Mouse (Mus musculus) MEL (cell line): ENCODE data around the gene Cspg5.

Source experiments
- CHD1 ChIP-seq: IDR thresholded peaks from 2 replicates; pipeline ENCODE4 v1.6.1; 2012; ENCODE audit warnings: low read depth, mild to moderate bottlenecking, inconsistent platforms, low read length, improper control_type of control experiment
- USF2 ChIP-seq, 2 experiments: IDR thresholded peaks; 2 replicates each; pipeline ENCODE4 v1.6.1; 2011 to 2012; ENCODE audit warnings: improper control_type of control experiment in 2 of 2, low read length in 2 of 2, borderline replicate concordance in 1 of 2, inconsistent platforms in 1 of 2, low read depth in 1 of 2, mild to moderate bottlenecking in 1 of 2; ENCODE audit not compliant: insufficient read depth in 1 of 2
- ZMIZ1 ChIP-seq: IDR thresholded peaks from 2 replicates; pipeline ENCODE4 v1.6.1; 2012; ENCODE audit warnings: low read depth, mild to moderate bottlenecking, inconsistent platforms, low read length, improper control_type of control experiment, moderate library complexity

GRCm38 (mm10) chr9:110250776-110251175 is 7.2 kb downstream of the Cspg5 start:
- no peak for TF ChIP-seq CHD1
- no peak for TF ChIP-seq USF2 (IDR thresholded peaks at IDR 0.05; ENCODE audit: borderline replicate concordance in 1 of 2, insufficient read depth in 1 of 2, low read depth in 1 of 2, low read length in 2 of 2)
- no peak for TF ChIP-seq ZMIZ1
